Mouse (Mus musculus) lung, postnatal 0 days (tissue): ENCODE measurements at regions not wholly inside any gene's neighbourhood (a gene's known extent, or its start where the extent isn't known, plus 50 kb on each side); places are given as distances from the start of the nearest gene placed in this dataset.

Experiments
- ATAC-seq: fragments of 200-750 bp; cut with Nextera tagmentation; 2 replicates; pipeline ENCODE4 v1.8.0; 2017; ENCODE audit warnings: moderate library complexity
- DNase-seq: peaks from one replicate; pipeline ENCODE4 v3.0.0-alpha.2; 2016; ENCODE audit warnings: low spot score
- H3K27ac ChIP-seq: fragments of 300-500 bp; sonication (generic); 2 replicates; pipeline ENCODE4 v1.5.1; 2014; ENCODE audit warnings: antibody characterized with exemption, mild to moderate bottlenecking, low read length, mixed read lengths
- H3K27me3 ChIP-seq: fragments of 300-500 bp; sonication (generic); replicated peaks from 2 replicates; pipeline ENCODE4 v1.6.1; 2014; ENCODE audit warnings: low read length, mixed read lengths; ENCODE audit not compliant: insufficient read depth
- H3K36me3 ChIP-seq: fragments of 300-500 bp; sonication (generic); 2 replicates; pipeline ENCODE4 v1.6.1; 2014; ENCODE audit warnings: low read length, mixed read lengths; ENCODE audit not compliant: insufficient read depth
- H3K4me1 ChIP-seq: fragments of 300-500 bp; sonication (generic); 2 replicates; pipeline ENCODE4 v1.6.1; 2014; ENCODE audit warnings: antibody characterized with exemption, low read depth, low read length, mixed read lengths; ENCODE audit not compliant: insufficient read depth
- H3K4me2 ChIP-seq: fragments of 300-500 bp; sonication (generic); replicated peaks from 2 replicates; pipeline ENCODE4 v1.6.1; 2014; ENCODE audit warnings: low read depth, mild to moderate bottlenecking, low read length, moderate library complexity, mixed read lengths
- H3K4me3 ChIP-seq: fragments of 300-500 bp; sonication (generic); 2 replicates; pipeline ENCODE4 v1.5.1; 2014; ENCODE audit warnings: low read depth, low read length
- H3K9ac ChIP-seq: fragments of 300-500 bp; sonication (generic); replicated peaks from 2 replicates; pipeline ENCODE4 v1.6.1; 2014; ENCODE audit warnings: low read depth, mild to moderate bottlenecking
- H3K9me3 ChIP-seq: fragments of 300-500 bp; sonication (generic); 2 replicates; pipeline ENCODE4 v1.6.1; 2016; ENCODE audit warnings: low read length, mixed read lengths
- CTCF ChIP-seq: IDR thresholded peaks from 2 replicates; pipeline ENCODE4 v1.5.1; 2016; ENCODE audit warnings: antibody characterized with exemption, mild to moderate bottlenecking
- EP300 ChIP-seq: IDR thresholded peaks from 2 replicates; pipeline ENCODE4 v1.6.1; 2016; ENCODE audit warnings: antibody characterized with exemption, mild to moderate bottlenecking, control low read depth
- WGBS: fragments of 180-500 bp; shearing (Covaris S2); extraction: QIAGEN DNeasy Blood & Tissue Kit; methylation state at CpG from one replicate; pipeline ENCODE4 v1.1.7; 2014; 5-methylcytosine and 5-hydroxymethylcytosine counted together

GRCm38 (mm10) chrX:42332906-42333305, 156.6 kb upstream of the Tex13c2 start:
- Histone ChIP-seq H3K9me3 (no peaks in the 10 kb centered on the region), H3K27ac (no peak overlapping the region), H3K4me1 (no peaks in the 10 kb centered on the region), H3K36me3 (no peaks in the 10 kb centered on the region), H3K9ac (no peak overlapping the region), H3K4me3 (no peak overlapping the region), H3K4me2 (no peak overlapping the region), H3K27me3 (no peaks in the 10 kb centered on the region)
- TF ChIP-seq CTCF = no peak
- TF ChIP-seq EP300 = no peak
- WGBS = 50% methylated on average over 7 of the region's 7 CpGs
- peak; percentile 40 for DNase-seq
- no peak for ATAC-seq

- ATAC-seq (no peak), DNase-seq (no peak)
- no peak overlapping the region for H3K4me2 ChIP-seq
- no peaks in the 10 kb centered on the region for H3K36me3 ChIP-seq
- H3K27ac ChIP-seq = no peak overlapping the region
- 58% methylated on average over 4 of the region's 4 CpGs for WGBS
- H3K27me3 ChIP-seq = no peaks in the 10 kb centered on the region
- H3K4me1 ChIP-seq = no peaks in the 10 kb centered on the region
- H3K9me3 ChIP-seq = no peaks in the 10 kb centered on the region
- no peak overlapping the region for H3K9ac ChIP-seq
- TF ChIP-seq CTCF (no peak), EP300 (no peak)
- H3K4me3 ChIP-seq = no peak overlapping the region
These were observed 155.9 kb upstream of the Tex13c2 start for GRCm38 (mm10) chrX:42333631-42334030.

GRCm38 (mm10) chrX:42334794-42335193, 154.7 kb upstream of the Tex13c2 start:
- WGBS = 91% methylated on average over 2 of the region's 2 CpGs
- TF ChIP-seq EP300 (no peak), CTCF (peak; percentile 40; the same call in 1 of the 2 replicates)

GRCm38 (mm10) chrX:42336772-42337171, 152.7 kb upstream of the Tex13c2 start:
- H3K9me3 ChIP-seq = no peaks in the 10 kb centered on the region
- no peak for ATAC-seq
- 90% methylated on average over 3 of the region's 3 CpGs for WGBS
- no peak for TF ChIP-seq EP300
- no peak for TF ChIP-seq CTCF
- H3K27ac ChIP-seq = no peak overlapping the region
- H3K27me3 ChIP-seq = no peaks in the 10 kb centered on the region
- DNase-seq = no peak
- no peak overlapping the region for H3K4me3 ChIP-seq
- no peaks in the 10 kb centered on the region for H3K4me1 ChIP-seq
- H3K9ac ChIP-seq = no peak overlapping the region
- no peaks in the 10 kb centered on the region for H3K36me3 ChIP-seq
- no peak overlapping the region for H3K4me2 ChIP-seq

More at GRCm38 (mm10) chrX:42334794-42335193, 154.7 kb upstream of the Tex13c2 start:
- Histone ChIP-seq H3K9ac (no peak overlapping the region), H3K4me1 (no peaks in the 10 kb centered on the region), H3K9me3 (no peaks in the 10 kb centered on the region), H3K36me3 (no peaks in the 10 kb centered on the region), H3K27me3 (no peaks in the 10 kb centered on the region), H3K4me2 (no peak overlapping the region), H3K4me3 (no peak overlapping the region), H3K27ac (no peak overlapping the region)
- DNase-seq (no peak), ATAC-seq (no peak)

GRCm38 (mm10) chrX:42342362-42342761, 147.1 kb upstream of the Tex13c2 start:
- 54% methylated on average over 7 of the region's 7 CpGs for WGBS
- Histone ChIP-seq H3K4me2 (no peak overlapping the region), H3K36me3 (no peaks in the 10 kb centered on the region), H3K4me1 (no peaks in the 10 kb centered on the region), H3K9ac (no peak overlapping the region), H3K27ac (no peak overlapping the region; the same call in 1 of the 2 replicates), H3K9me3 (no peaks in the 10 kb centered on the region), H3K27me3 (no peaks in the 10 kb centered on the region), H3K4me3 (no peak overlapping the region)
- TF ChIP-seq CTCF = no peak
- TF ChIP-seq EP300 = no peak
- DNase-seq (no peak), ATAC-seq (no peak)

- ATAC-seq (peak; percentile 93), DNase-seq (peak; percentile 63)
- Histone ChIP-seq H3K4me1 (no peaks in the 10 kb centered on the region), H3K27me3 (no peaks in the 10 kb centered on the region), H3K4me2 (no peak overlapping the region), H3K4me3 (no peak overlapping the region), H3K9me3 (no peaks in the 10 kb centered on the region), H3K27ac (peak overlapping the region; percentile 62), H3K36me3 (no peaks in the 10 kb centered on the region), H3K9ac (no peak overlapping the region)
- 14% methylated on average over 16 of the region's 16 CpGs for WGBS
- peak; percentile 61 for TF ChIP-seq EP300
- TF ChIP-seq CTCF = no peak
These were observed 146.3 kb upstream of the Tex13c2 start for GRCm38 (mm10) chrX:42342951-42343879.
